Mouse (Mus musculus) natural killer cell, adult 2 months (primary cell): ENCODE data around the gene Aebp1.
"Not testable (repeated sequence)": the region's sequence is repeated elsewhere in the genome, so short reads cannot be mapped to it uniquely, and the experiment has no call there.

Experiments
- DNase-seq, 2 experiments: peaks; one replicate each; pipeline ENCODE4 v3.0.0; 2022; ENCODE audit warnings: low spot score in 2 of 2

The Aebp1 gene

DNA sequence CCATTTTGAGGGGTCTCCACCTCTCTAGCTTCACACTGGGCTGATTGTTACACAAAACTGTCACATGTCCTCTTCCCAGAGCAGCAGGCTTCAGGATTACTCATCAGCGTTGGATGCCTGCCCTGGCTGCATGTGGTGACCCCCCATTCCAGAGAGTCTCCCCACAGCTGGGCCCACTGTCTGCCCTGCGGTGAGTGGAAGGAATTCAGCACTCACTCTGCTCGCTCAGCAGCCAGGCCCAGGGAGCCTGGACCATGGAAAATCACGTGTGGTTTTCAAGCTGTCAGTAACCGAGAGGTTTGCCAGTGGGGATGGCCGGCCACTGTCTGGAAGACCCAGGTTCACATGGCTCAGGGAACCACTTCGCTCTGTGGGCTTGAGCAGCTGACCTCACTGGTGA, 5.8 kb upstream of the Aebp1 start:
- DNase-seq = no peak

DNA sequence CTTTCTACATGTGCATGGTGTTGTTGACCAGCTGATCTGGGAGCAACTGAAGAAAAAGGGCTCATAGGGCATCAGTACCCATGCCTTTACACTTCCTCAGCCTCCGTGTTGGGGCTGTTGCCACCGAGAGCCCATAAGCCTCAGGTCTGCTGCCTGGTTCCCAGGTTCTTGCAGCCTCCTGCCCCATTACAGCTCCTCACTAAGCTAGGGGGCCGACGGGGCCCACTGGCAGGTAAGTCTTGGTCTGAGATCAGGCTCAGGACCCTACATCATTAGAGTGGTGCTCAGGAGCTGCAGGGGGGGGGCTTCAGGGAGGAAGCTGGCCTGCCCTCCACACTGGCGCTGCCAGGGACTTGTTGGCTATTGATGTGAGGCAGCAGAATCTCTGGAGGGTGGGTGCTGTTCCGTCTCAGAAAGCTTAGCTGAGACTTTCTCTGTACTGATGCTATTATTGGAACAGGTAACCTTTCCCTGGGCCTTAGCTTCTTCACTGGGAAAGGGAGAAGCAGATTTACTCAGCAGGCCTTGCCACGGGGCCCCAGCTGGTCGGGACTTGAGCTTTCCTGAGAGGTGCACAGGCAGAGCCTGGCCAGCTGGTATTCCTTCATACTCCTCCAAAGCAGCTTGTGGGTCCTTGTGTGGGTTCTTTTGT, 5.1 kb upstream of the Aebp1 start:
- DNase-seq = no peak

DNA sequence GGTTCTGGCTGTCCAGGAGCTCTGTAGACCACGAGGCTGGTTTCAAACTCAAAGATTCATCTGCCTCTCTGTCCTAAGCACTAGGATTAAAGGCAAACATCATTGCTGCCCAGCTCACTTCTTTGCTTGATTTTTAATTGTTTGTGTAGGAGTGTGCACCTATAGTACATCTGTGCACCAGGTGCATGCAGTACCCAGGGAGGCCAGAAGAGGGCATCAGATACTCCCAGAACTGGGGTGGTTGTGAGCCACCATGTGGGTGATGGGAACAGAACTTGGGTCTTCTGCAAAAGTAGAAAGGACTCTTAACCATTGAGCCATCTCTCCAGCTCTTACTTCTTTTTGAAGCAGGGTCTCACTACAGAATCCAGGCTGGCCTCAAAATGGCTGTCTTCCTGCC, 3.0 kb upstream of the Aebp1 start:
- DNase-seq = no peak

DNA sequence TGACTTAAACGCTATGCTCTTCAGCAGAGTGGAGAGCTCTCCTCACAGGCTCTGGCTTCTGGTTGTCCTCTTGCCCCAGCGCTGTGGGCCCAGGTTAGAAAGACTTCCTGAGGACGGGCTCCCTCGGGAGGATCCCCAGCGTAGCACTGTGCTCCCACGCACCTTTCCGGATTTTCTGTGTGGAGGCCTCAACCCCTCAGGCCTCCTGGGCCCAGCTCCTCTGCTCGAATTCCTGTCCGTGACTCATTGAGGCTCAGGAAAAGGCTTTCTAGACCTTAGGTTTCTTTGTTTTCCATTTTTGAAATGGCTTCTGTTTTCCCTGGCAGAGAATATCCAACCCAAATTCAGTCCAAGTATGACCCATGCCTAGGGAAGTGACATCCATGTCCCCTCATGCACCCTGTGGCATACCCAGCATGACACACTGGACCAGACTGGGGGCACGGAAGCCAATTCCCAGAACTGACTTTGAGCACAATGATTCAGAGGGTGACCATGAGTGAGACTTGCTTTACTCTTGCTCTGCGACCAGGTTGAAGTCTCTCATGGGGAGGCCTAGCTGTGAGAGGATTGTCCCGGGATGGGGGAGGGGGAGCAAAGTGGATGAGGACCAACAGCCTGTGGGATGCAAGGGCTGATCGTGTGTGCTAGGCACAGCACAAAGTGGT, 1.7 kb upstream of the Aebp1 start:
- no peak for DNase-seq

DNA sequence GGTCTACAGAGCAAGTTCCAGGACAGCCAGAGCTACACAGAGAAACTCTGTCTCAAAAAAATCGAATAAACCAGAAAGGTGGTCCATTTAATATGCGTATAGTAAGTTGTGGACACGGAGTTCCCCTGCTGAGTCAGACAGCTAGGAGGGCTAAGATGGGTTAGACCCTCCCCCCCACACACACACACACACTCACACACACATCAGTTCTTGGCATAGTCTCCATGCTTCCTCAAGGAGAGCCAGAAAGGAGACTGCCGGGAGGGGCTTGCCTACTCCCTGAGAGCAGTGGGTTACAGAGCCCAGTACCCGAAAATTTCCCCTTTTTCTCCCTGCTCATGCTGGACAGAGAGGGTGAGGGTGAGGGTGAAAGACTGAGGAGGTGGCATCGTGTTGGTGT, 1.1 kb upstream of the Aebp1 start:
- no peak for DNase-seq

DNA sequence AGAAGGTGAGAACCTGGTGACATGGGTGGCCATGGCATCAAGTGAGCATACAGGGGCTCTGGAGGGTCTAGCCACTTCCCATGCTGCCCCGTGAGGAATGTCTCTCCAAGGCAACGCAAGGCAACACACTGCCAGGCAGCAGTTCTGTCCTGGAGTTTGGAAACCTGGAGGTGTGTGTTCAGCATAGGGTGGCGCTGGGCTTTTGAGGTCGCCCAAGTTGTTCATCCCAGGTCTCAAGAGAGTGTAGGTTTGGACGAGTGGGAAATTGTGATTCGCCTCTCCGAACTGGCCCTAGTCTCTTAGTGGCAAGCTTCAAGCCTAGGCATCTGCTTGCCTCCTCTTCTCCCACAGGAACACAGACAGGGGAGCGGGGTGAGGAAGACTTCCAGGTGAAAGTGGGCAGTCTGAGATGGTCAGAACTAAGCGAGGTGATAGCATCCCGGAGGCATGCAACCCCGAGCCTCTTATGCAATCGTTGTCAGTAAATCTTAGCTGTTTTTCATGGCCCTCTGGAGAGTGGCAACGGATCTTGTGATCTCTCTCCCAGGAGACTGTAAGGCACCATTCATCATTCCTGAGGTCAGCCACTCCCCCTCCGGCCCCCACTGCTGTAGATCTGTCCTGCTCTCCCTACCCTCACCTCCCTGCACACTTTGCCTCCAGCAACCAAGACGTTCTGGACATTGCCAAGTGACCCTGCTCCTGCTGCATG, 803 bp downstream of the Aebp1 start:
- DNase-seq = no peak

DNA sequence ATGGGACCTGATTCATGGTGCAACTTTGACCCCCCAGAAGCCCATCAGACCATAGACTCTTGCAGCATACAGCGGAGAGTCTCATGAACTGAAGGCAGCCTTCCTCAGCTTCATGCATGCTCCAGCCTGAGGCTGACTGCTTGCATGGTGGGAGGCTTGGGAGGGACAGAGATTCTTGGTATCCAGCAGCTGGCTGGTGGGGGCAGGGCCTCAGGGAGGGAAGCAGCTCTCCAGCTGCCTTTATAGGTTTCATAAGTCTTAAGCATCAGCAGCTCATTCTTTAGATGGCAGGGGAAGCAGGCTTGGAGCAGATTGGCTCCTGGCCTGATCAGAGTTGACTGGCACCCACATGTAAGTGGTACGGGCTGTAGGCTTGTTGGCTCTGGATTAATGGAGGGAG, 5.4 kb downstream of the Aebp1 start:
- DNase-seq = no peak

DNA sequence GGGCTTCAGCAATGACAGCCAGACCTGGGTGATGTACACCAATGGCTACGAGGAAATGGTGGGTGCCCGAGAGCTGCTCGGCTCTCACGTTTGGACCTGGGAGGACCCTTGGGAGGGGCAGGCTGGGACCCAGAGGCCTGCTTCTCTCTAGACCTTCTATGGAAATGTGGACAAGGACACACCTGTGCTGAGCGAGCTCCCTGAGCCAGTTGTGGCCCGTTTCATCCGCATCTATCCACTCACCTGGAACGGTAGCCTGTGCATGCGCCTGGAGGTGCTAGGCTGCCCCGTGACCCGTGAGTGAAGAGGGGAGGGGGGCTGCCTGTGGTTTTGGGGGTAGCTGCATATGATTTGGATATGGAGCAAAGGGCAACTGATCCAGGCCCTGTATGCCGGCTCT, 6.6 kb downstream of the Aebp1 start:
- no peak for DNase-seq

DNA sequence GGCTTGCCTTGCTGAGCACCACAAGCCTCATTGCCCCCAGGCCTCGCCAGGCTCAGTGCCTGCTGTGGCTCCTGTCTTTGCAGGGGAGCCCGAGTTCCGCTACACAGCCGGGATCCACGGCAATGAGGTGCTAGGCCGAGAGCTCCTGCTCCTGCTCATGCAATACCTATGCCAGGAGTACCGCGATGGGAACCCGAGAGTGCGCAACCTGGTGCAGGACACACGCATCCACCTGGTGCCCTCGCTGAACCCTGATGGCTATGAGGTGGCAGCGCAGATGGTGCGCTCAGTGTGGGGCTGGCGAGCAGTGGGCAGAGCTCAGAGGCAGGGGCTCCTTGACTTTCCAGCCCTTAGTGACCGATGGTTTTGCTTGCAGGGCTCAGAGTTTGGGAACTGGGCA, 7.6 kb downstream of the Aebp1 start:
- no peak for DNase-seq

DNA sequence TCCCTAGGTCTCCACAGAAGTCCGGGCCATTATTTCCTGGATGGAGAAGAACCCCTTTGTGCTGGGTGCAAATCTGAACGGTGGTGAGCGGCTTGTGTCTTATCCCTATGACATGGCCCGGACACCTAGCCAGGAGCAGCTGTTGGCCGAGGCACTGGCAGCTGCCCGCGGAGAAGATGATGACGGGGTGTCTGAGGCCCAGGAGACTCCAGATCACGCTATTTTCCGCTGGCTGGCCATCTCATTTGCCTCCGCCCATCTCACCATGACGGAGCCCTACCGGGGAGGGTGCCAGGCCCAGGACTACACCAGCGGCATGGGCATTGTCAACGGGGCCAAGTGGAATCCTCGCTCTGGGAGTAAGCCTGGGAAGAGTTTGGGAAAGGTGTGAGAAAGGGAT, 8.3 kb downstream of the Aebp1 start:
- no peak for DNase-seq

DNA sequence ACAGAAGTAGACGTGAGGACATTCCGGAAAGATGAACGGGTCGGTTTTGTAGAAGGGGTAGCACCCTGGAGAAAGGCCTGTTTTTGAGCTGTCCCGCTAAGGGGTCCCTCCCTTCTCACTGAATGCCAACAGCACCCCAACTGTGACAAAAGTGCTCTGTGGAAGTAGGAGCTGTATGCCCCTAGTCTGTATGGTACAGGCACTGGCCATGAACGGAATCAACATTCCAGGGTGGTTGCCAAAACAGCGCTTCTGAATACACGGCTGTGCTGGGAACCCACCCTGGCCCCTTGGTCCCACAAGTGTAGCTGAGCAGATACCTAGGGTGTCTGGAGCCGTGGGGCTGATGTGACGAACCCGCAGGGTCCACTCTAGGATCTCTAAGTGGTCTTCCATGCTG, 11.0 kb downstream of the Aebp1 start:
- DNase-seq = no peak

DNA sequence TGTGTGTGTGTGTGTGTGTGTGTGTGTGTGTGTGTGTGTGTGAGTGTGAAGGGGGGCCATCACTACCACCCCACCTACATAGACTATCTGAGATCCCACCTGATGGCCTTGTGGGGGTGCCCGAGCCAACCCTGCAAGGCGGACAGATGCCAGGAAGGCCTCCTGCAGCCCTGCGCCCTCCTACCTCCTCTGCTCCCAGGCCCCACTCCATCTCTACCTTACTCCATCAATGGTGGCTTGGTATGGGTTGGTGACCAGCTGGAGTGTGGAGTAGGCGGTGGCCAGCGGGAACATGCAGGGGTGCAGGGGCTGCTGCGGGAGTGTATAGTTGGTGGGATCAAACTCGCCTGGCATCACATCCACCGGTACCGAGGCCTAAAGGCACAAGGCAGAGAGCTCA, 11.4 kb downstream of the Aebp1 start:
- no peak for DNase-seq

DNA sequence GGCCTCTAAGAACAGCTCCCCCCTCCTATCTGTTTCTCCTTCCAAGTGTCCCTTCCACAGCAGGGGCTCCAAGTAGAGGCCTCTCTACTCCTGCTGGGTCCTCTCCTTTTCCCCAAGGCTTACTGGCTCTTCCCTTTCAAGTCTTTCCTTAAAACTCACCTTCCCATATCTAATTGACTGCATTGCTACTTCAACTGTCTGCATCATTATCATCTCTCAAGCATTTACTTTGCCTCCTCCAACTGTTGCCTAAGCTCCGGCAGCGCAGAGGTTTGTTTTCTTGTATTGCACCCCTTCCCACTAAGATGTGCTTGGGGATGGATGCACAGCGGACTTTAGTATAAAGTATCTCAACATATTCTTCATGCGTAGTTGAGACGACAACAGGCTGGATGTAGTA, 15.7 kb downstream of the Aebp1 start:
- no peak for DNase-seq

DNA sequence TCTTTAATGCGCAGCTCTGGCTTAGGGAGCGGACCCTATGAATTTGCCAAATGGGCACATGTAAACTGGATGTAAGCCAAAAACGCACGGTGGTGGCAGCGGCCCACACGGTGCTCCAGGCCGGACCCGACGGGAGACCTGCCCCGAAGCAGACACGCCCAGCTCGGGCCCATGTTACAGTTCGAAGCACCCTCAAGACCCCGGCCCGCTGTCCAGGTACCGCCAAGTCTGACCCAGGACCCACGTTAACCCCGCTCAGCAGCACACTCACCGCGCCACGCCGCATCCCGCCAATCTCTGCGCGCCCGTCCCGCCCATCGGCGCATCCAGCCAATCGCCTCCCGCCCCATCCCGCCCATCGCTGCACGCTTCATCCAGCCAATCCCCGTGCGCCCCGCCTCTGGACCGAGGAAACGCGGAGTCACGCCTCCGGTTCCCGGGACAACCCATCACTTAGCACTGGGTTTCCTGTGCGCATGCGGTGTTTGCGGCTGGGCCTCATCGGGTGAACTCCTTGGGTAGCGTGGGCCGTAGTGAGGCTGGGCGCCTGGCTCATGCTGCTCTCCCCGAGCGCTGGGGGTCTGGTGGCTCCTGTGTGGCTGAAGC, 16.3 kb downstream of the Aebp1 start, which contains the start of gene Pold2:
Gene Pold2, minus strand, starts transcription at position 372 of the 606 bp plus-strand sequence.
- DNase-seq = peak; percentile 94 to 95

DNA sequence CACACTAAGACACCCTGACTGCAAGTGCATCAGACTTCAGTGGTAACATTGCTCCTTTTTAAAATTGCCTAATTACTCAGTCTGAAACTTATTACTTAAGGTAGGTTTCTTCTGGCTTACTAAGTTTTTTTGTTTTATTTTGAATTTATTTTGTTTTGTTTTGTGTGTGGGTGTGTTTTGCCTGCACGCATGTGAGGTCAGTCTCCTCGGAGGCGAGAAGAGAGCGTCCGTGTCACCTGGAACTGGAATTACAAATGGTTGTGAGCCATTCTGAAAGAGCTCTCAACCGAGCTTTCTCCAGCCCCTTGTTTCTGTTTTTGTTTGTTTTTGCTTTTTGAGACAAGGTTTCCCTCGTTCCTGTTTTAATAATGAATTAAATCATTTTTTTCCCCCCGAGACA, 16.9 kb downstream of the Aebp1 start:
- DNase-seq = no peak

DNA sequence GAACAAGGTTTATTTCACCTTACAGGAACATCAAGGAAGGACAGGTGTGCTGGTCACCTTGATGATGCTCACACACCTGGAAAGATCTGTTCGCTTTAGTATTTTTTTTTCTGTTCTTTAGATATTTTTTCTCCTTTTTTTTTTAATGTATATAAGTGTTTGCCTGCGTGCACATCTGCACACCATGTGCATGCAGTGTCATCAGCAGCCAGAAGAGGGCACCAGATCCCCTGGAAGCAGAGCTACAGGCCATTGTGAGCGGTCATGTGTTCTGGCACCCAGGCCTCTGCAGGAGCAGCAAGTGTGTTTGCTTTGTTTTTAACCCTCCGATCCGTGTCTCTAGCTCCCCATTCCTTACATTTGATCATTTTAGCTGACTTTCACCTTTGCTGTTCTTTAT, 18.2 kb downstream of the Aebp1 start:
- DNase-seq = peak; percentile 50 to 68

DNA sequence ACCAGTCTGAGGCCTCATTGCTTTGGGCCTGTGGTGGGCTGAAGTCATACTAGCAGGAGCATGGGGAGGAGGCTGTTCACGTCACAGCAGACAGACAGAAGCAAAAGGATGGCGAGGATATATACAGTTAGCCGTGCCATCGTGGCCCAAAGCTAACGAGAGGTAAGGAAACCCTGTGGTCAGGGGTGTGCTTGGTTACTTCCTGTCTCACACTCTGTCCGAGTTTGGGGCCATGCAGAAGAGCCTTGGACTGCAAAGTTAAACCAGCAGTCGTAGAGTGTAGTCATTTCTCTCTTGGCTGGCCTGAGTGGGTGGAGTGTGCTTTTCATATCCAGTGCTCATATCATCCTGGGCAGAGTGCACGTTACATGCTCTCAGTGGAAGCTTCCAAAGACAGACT, 20.8 kb downstream of the Aebp1 start:
- peak; percentile 78 to 87 for DNase-seq

DNA sequence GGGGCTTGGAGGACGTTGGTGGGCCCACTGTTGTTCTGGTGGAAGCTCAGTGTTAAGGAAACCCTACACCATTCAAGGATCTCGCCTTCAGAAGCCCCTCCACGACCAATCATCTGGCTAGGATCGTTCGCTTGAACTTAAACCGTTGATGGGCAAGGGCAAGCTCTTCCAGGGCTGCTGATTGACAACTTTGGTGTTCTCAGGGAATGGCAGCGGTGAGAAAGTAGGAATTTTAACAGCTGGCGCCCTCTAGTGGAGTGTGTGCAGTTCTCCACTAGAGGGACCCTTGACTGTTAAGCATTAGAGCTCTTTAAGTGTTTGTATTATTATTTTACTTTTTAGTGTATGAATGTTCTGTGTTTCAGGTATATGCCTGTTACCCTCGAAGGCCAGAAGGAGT, 24.4 kb downstream of the Aebp1 start:
- DNase-seq = peak; percentile 42 to 57

DNA sequence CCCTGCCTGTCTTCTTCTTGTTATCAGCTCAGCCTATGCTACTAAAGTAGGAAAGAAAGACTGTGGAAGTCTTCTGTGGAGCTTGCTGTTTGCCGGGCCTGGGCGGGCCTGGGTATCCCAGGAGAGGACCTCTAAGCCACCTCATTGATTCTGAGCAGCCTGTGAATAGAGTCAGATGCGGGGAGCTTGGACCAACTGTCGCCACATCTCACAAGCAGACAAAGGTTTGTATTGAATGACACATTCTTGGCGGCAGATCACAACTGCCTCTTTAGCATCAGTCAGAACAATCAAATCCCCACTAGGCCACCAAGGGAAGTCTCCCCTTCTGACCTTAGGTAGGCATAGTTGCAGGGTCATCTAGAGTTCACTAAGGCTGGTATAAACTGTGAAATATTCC, 25.5 kb downstream of the Aebp1 start:
- DNase-seq = no peak

DNA sequence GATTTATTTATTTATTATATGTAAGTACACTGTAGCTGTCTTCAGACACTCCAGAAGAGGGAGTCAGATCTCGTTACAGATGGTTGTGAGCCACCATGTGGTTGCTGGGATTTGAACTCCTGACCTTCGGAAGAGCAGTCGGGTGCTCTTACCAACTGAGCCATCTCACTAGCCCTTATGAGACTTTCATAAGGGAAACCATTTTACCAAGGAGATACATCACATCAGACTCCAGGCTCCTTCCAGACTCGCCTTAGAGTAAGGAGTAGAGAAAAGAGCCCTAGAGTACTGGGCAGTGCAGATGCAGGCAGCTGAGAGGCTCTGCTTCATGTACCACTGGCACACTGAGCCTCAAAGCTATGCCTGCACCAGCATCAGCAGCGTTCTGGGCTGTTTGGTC, 26.8 kb downstream of the Aebp1 start:
- DNase-seq = not testable (repeated sequence)

DNA sequence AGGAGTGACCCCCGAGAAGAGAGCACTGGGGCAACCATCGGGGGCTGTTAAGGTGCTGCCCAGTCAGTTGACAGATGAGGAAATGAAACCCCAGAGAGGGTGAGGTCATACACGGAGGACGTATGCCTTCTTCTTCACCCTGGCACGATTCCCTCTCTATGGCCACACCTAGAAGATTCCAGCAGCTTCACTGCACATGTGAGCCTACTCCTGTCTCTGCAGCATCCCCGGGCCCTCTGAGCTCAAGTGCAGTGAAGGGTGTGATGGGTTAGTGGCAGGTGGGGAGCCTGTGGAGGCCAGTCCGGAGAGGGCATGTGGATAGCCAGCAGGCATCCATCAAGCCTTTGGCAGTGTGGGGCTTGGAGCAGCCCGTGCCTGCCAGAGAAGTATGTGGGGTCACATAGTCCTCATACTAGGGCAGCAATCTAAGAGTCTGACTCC, 30.4 kb downstream of the Aebp1 start:
- DNase-seq = peak in 1 of 2 experiments; percentile 29

DNA sequence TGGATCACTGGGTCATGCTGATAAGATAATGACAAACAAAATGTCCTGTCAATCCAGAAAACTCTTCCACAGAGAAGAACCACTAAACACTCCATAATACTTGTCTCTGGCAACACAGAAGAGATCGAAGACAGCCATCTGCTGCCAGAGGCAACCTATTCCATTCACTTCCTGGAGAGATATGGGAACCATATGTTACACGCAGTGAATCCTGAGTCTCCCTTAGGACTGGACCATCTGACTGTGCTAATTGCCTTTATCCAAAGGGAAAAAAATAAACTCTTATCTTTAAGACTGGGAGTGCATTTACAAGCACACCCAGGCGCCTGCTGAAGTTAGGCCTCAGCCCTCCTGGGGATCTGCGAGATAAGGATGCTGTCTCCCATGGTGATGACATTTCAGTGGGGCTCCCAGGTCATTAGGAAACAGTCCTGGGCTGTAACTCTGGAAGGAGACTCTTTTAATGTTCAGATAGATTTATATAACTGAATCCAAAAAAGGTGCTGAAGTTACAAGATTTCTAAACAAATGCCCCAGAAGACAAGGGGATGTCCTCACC, 31.1 kb downstream of the Aebp1 start:
- no peak for DNase-seq
